Mouse (Mus musculus) megakaryocyte, adult 5-6 weeks (primary cell): ENCODE measurements around the gene Drc3. TPM values are rescaled to one million over a fixed set of nuclear protein-coding genes. Genes with fewer than 3 reads are reported as not detected.

Experiments used
- total RNA-seq, 2 experiments: library from RNA; stranded (forward) in 1 of 2; stranded (reverse) in 1 of 2; fragments of 153-499, 151-499 nt in 1 of 2; fragments of 221-1000, 200-1000 nt in 1 of 2; gene quantifications; 2 replicates each; pipeline versions ENCODE4 v1.2.3 to v1.2.4; 2015 to 2017

Drc3 gene
- total RNA-seq, 2 experiments from 2014 or later, result 0.11 to 0.16 TPM

Other genes starting within 250 kb of the Drc3 start
- gene Rai1, start 248.3 kb upstream of the Drc3 start, total RNA-seq (2015), result 13.9 and 14.2 TPM in 2 replicates
- 7.8 TPM in 2 replicates for gene Rai1, start 248.3 kb upstream of the Drc3 start, total RNA-seq (2017)
- 27.5 and 37.3 TPM in 2 replicates for gene Srebf1, start 130.7 kb upstream of the Drc3 start, total RNA-seq (2015)
- gene Srebf1, start 130.7 kb upstream of the Drc3 start, total RNA-seq (2017), result 27.6 and 43.3 TPM in 2 replicates
- 6.0 and 6.3 TPM in 2 replicates for gene Tom1l2, start 424 bp upstream of the Drc3 start, total RNA-seq (2015)
- gene Tom1l2, start 424 bp upstream of the Drc3 start, total RNA-seq (2017), result 4.3 and 6.1 TPM in 2 replicates
- 9.0 and 11.7 TPM in 2 replicates for gene Gid4, start 63.8 kb downstream of the Drc3 start, total RNA-seq (2015)
- gene Gid4, start 63.8 kb downstream of the Drc3 start, total RNA-seq (2017), result 9.9 and 12.3 TPM in 2 replicates
- gene Atpaf2, start 65.1 kb downstream of the Drc3 start, total RNA-seq (2015), result 10.1 and 15.6 TPM in 2 replicates
- 38.2 and 43.3 TPM in 2 replicates for gene Atpaf2, start 65.1 kb downstream of the Drc3 start, total RNA-seq (2017)
- 19.5 and 21.5 TPM in 2 replicates for gene Drg2, start 101.3 kb downstream of the Drc3 start, total RNA-seq (2015)
- 35.4 and 47.0 TPM in 2 replicates for gene Drg2, start 101.3 kb downstream of the Drc3 start, total RNA-seq (2017)
- 0.07 TPM in 1 of 2 replicates, not detected in the other for gene Myo15, start 116.0 kb downstream of the Drc3 start, total RNA-seq (2015)
- gene Myo15, start 116.0 kb downstream of the Drc3 start, total RNA-seq (2017), result 0.07 and 0.69 TPM in 2 replicates
- gene Alkbh5, start 183.1 kb downstream of the Drc3 start, total RNA-seq (2015), result 23.5 and 24.1 TPM in 2 replicates
- gene Alkbh5, start 183.1 kb downstream of the Drc3 start, total RNA-seq (2017), result 21.6 and 26.5 TPM in 2 replicates